Mouse (Mus musculus): ENCODE data around the gene Rab11b.

Gene Rab11b

DNA sequence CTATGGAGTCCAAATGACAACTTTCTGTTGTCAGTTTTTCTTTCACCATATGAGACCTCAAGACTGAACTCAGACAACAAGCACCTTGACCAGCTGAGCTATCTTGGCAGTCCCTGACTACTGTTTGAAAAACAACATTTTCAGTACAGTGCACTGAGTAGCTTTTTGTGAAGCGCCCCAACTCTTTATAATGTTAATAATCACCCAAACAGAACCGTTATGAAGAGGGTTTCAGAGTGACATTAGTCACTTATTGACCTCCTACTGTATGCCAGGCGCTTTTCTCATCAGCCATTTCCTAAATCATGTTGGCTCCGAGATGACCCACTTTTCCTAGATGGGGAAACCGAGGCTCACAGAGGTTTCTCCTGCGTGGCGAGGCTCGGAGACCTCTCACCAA is 42.3 kb downstream of the Rab11b start:
- peak; percentile 8 for DNase-seq (ENCODE audit: low read depth, low spot score)

- DNase-seq (ENCODE audit: low read depth, low spot score) = no peak
These were observed 43.1 kb downstream of the Rab11b start for GRCm38 (mm10) chr17:33717246-33717645.

- DNase-seq (ENCODE audit: low read depth, low spot score) = no peak
These were observed 45.6 kb downstream of the Rab11b start for GRCm38 (mm10) chr17:33714779-33715178.

DNA sequence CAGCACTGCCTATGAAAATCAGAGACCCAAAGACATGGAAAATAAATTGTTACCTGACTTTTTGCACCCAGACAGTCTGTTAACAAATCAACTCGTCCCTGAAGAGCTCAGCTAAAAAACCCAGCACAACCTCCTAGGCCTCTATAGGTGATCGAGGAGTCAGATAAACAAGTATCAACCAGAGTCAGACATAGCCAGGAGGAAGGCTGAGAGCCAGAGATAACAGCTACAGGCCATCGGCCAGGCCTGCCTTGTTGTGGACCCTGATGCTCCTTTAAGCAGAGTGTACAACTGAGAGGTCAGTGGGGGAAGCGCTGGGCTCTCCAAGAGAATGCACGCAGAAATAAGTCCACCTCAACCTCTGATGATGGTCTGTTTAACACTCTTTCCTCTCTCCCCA is 47.1 kb downstream of the Rab11b start:
- no peak for DNase-seq (ENCODE audit: low read depth, low spot score)

- no peak for DNase-seq (ENCODE audit: low read depth, low spot score)
These were observed 50.5 kb downstream of the Rab11b start for GRCm38 (mm10) chr17:33709834-33710233.

DNA sequence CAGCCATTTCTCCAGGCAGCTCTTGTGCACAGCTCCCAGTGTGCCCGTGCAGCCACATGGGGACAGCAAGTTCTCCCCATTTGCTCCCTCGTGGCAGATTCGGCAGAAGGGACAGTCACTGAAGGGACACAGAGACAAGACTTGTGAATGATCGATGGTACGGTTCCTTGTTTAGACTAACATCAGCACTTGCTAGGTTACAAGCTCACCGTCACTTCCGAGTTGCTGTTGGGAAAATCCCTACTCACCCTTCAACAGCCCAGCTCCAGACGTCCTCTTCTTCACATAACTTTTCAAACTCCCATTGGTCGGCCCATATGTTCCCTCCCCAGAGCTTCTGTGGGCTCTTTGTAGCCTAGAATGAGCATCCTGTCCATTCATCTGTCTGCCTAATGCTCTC is 57.2 kb downstream of the Rab11b start:
- no peak for DNase-seq (ENCODE audit: low read depth, low spot score)

GRCm38 (mm10) chr17:33702178-33702577 is 58.2 kb downstream of the Rab11b start:
- DNase-seq (ENCODE audit: low read depth, low spot score) = no peak

DNA sequence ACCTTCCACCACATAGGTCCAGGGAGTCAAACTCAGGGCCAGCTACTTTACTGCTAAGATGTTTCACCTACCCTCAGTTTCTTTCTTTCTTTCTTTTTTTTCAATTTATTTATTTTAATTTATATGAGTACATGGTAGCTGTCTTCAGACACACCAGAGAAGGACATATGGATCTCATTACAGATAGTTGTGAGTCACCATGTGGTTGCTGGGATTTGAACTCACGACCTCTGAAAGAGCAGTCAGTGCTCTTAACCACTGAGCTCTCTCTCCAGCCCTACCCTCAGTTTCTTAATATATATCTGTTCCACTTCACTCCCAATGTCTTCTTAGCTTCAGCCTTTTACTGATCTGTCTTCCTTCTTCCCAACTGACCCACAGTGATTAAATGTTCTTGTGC is 64.9 kb downstream of the Rab11b start:
- no peak for DNase-seq (ENCODE audit: low read depth, low spot score)
